Mouse (Mus musculus) neutrophil, adult 5-6 weeks (primary cell): ENCODE data around the gene Map3k21. TPM values are rescaled to one million over a fixed set of nuclear protein-coding genes. Genes with fewer than 3 reads are reported as not detected.

ENCODE experiments used
- ATAC-seq: fragments of 151-379, 151-347 bp; 2 replicates; pipeline ENCODE4 v1.8.0; 2017; ENCODE audit warnings: mild to moderate bottlenecking, moderate TSS enrichment; ENCODE audit not compliant: insufficient number of reproducible peaks, poor library complexity, low FRiP score, severe bottlenecking; ENCODE audit errors: extremely low read depth
- total RNA-seq: library from RNA; stranded (forward); fragments of 200-1000 nt; gene quantifications from 2 replicates; pipeline ENCODE4 v1.2.3, GENCODE M21; 2017

The Map3k21 gene
- total RNA-seq, 1 experiment from 2014 or later, result not detected

- no peak for ATAC-seq
Measured at GRCm38 (mm10) chr8:125909661-125910364, 437 bp upstream of the Map3k21 start.

- no peak for ATAC-seq
Measured at GRCm38 (mm10) chr8:125911229-125911580, 955 bp downstream of the Map3k21 start.

DNA sequence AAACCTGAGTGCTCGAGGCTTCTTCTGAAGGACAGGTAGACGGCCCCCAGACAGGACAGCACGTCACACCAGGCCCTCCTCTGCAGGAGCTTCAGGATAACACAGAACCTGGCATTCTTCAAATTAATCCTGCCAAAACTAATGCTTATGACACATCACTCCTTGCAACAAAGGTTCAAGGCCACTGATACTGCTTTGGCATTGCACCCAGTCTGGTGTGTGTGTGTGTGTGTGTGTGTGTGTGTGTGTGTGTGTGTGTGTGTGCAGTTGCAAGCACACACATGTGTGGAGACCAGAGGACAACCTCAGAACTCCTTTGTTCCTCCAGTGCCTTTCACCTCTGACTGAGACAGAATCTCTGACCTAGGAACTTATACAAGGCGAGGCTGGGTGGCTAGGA lies 3.0 kb downstream of the Map3k21 start:
- ATAC-seq, result no peak

DNA sequence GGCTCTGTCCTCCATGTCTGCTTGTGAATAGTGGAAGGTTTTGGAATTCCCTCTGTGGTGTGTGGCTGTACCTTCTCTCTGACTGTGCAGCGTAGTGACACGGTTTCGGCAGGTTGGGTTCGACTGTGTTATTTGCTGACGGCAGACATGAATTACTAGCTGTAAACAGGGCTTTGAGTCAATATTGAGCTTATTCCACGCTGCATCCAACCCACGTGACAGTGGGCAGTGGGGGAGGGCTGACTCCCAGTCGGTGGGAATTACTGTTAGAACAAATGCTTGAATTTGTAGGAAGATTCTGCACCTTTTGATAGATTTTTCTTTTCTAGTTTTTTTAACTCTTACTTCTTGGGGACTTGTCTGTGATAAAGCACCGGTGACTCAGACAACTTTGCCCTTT lies 4.1 kb downstream of the Map3k21 start:
- no peak for ATAC-seq

DNA sequence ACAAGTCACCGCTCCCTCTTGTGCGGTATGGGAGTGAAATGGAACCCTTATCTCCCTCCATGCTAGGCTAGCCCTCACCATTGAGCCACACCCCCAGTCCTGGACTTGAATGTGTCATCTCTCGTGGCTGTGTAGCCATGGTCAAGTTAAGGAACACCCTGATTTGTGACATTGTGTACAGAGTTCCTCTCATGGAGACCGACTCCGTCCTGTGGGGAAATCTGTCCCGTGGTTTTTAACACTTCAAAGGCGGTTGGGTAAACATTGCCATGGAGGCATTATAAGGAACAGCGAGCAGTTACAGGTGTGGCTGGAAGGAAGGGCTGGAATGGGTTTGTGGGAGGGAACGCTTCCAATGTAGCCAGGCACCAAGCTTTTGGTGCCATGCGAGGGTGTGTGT lies 6.8 kb downstream of the Map3k21 start:
- ATAC-seq, result no peak

GRCm38 (mm10) chr8:125918719-125919118 lies 8.5 kb downstream of the Map3k21 start:
- ATAC-seq, result no peak

DNA sequence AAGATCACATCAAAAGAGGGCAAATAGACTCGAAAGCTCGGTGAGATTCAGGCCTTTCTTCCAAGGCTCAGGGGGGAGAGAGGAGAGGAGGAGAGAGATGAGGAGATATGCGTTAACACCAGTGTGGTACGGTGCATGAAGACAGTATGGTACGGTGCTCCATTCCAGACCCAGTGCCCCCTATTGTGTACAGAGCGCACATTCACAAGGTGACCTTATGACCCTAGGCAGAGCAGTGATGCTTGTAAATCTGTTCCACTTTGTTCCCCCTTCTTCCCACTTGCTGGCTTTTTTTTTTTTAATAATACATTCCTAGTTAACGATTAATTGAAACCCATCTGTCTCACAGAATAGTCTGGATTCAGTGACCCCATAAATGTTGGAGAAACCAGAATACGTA lies 9.3 kb downstream of the Map3k21 start:
- ATAC-seq, result no peak

DNA sequence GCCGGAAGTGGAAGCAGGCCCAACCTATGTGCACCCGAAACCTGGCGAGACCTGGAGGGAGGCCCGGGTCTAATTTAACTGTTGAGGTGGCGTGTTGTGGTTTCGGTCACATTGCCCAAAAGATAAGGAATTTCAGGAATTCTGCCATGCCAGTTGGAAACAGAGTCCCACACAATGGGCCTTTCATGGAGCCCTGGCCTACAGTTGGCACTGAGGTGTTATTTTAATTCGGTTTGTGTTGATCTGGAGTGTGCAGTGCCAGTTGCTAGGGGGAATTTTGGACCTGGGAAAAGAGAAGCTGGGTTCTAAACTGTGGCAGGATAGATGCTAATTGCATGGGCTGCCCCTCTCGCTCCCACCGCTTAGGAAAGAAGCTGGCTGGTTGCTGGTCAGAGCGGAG lies 10.0 kb downstream of the Map3k21 start:
- ATAC-seq, result no peak

GRCm38 (mm10) chr8:125920761-125921160 lies 10.5 kb downstream of the Map3k21 start:
- no peak for ATAC-seq

DNA sequence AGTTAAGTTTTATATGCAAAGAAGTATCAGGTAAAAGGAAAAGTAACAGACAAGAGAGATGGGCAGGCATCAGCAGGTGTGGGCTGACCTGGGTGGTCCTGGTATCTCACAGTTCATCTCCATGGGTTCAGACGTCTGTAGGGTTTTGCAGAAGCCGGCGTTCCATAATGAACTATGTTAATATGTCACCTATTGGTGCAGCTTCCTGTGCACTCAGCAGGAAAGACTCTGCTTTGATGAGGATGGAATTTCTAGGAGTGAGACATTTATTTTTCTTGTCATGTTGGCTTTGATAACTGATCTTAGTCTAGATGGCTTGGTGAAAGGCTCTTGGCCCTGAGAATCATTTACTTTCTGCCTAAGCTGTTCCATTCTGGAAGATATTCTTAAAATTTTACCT lies 12.1 kb downstream of the Map3k21 start:
- ATAC-seq, result no peak

- ATAC-seq, result no peak
Measured at GRCm38 (mm10) chr8:125926636-125927035, 16.4 kb downstream of the Map3k21 start.

- ATAC-seq, result no peak
Measured at GRCm38 (mm10) chr8:125930276-125931046, 20.2 kb downstream of the Map3k21 start.

GRCm38 (mm10) chr8:125931822-125932221 lies 21.6 kb downstream of the Map3k21 start:
- ATAC-seq, result no peak

GRCm38 (mm10) chr8:125935649-125936048 lies 25.4 kb downstream of the Map3k21 start:
- no peak for ATAC-seq

GRCm38 (mm10) chr8:125944511-125944910 lies 34.3 kb downstream of the Map3k21 start:
- ATAC-seq, result no peak

DNA sequence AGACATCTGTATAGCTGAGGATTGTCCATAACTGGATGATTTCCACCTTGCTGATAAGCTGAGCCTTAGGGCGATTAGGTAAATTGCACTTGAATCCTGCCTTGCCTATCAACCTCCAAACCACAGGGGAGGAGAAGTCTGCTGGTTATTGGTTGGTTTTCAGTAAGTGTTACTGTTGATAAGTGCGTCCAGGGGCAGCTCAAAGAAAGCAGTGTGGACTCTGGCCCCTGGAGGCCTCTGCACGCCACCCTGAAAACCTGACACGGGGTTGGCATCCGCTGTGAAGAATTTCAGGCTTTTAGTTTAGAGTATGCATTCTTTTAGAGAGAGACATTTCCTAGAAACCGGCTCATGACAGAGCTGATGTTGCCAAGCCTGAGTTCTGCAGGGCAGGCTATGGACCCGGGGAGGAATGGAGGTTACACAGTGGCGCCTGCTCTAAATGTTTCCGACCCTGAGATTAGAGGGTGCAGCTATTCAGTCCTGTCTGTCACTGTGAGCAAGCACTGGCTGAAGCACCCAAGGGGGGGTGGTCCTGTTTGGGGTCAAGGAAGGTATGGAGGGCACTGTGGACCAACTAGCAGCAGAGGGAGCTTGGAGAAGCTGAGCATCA lies 38.6 kb downstream of the Map3k21 start:
- ATAC-seq, result no peak

DNA sequence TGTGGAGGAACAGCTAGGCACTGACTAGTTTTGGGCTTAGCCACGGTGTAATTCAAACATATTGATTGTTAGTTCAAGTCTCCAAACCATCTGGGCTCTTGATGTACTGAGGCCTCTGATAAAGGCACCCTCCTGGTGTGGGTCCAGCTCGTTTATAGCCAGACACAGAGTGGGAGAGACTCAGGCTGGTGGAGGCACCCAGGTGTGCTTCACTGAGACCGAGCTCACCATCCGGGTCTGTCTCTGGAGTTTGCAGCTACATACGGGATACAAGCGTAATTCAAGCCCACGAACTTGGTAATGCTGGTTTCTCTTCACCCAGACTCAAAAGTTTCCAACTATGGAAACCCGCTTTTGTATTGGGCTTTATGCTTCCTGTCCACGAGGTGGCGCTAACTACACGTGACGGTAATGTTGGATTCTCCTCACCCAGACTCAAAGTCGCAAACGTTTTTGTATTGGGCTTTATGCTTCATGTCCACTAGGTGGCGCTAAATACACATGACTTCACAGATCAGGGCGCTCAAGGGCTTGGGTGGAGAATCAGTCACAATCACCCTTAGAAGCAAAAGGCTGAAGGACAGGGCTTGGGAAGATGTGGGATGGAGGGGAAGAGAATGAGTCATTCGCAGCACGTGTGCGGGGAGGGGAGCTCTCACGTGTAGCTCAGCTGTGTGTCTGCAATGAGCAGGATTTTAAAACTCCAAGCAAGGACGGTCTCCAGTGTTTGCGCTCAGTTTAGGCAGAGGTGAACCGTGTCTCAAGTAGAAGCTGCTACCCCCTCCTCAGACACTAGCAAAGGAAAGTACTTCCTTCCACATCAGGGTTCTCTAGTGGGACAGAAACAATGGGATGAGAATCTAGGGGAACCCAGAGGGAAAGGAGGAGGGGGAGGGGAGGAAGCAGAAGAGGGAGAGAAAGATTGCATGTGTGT lies 40.0 kb downstream of the Map3k21 start:
- peak; percentile 65 for ATAC-seq

GRCm38 (mm10) chr8:125955671-125956070 lies 45.4 kb downstream of the Map3k21 start:
- ATAC-seq, result no peak

GRCm38 (mm10) chr8:125956796-125957195 lies 46.5 kb downstream of the Map3k21 start:
- no peak for ATAC-seq
